Mouse (Mus musculus): ENCODE measurements around the gene AU041133.
"Not testable (repeated sequence)": the region's sequence is repeated elsewhere in the genome, so short reads cannot be mapped to it uniquely, and the experiment has no call there.

The AU041133 gene

GRCm38 (mm10) chr10:82127850-82128401, at the start of gene AU041133:
TSS of gene AU041133 (plus strand) at chr10:82128013.
- peak; percentile 91 for DNase-seq

GRCm38 (mm10) chr10:82082728-82083621, 44.8 kb upstream of the AU041133 start, which contains the start of gene BC024063:
TSS of gene BC024063 (plus strand) at chr10:82083353.
- peak; percentile 83 for DNase-seq

DNA sequence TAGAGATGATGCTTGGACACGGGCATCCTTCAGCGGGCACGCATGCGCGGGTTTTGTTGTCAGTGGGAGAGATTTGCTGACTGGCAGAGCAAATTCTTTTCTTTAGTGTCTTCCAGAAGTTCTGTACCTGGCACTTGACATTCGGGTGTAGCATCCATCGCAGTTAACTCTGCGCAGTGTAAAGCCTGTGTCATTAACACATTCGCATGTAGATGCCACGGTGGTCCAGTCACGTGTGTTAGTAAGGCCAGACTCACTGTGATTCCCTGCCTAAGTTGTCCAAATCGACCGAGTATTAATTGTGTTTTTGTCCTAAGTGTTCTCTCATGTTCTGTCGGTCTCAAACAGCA, 44.2 kb upstream of the AU041133 start:
- not testable (repeated sequence) for DNase-seq

DNA sequence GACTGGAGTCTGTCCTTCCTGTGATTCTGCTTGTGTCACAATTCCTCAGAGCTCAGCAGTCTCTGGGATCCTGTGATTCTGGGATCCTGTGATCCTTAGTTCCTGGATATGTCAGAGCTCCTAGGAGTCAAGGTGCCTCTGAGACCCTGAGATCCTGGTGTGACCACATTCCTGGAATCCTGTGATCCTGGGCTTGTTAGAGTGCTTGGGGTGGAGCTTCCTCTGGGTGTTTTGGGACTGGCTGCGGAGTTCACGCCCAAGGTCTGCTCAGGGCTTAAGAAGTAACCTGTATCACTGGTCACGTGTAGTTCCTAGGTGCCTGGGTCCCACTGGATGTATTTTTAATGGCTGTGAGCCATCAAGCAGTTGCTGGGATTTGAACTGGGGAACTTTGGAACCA, 10.6 kb upstream of the AU041133 start:
- DNase-seq: no peak

DNA sequence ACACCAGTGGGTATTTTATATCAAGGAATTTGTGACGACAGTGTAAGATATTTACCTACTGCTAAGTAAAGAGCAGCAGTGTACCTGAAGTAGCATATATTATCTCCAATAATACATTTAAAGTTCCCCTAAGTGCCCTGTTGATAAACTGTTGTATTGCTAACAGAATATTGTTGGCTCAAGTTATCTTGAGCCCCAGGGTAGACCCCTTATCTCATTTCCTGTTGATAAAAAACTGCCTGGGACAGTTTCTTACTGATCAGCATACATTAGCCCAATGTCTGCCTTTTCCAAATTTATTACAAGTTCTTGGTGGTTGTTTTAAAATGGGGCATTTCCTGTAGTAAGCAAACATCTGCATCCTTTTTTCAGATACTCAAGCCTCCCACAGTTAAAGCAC, 17.5 kb downstream of the AU041133 start:
- DNase-seq: no peak

DNA sequence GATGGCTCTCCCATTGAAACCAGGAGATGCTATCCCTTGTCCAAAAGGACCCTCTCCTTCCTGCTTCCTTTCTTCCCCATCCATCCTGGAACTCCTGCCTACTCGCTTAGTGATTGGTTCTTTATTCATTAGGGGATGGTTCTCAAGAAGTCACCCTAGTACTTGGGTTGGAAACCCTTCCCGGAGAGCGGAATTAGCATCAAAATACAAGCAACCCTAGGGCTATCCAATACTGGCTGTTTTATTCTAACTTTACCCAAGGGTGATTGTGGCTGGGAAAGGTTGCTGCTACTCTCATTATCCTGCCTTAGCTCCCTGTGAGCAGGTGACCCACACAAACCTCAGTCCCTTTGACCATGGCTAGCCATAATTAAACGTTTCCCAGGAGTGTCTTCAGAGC, 19.8 kb downstream of the AU041133 start:
- no peak for DNase-seq

GRCm38 (mm10) chr10:82167777-82168176, 40.0 kb downstream of the AU041133 start:
- DNase-seq: no peak

DNA sequence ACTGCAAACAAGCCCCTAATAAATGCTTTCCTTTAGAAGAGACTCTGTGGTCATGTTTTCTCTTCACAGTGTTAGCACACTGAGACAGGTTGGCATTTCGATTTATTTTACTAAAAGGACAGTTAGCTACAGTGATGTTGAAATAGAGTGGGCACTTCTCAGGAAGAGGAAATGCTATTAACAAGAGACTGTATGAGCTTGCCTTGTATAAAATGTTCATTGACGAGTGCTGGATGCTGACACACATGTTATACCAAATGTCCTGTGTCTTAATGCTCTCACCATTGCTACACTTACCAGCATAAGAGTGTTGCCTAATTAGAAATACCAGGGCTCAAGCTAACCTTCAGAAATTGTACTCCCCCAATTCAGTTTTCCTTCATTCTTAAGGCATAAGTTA, 42.0 kb downstream of the AU041133 start:
- no peak for DNase-seq

DNA sequence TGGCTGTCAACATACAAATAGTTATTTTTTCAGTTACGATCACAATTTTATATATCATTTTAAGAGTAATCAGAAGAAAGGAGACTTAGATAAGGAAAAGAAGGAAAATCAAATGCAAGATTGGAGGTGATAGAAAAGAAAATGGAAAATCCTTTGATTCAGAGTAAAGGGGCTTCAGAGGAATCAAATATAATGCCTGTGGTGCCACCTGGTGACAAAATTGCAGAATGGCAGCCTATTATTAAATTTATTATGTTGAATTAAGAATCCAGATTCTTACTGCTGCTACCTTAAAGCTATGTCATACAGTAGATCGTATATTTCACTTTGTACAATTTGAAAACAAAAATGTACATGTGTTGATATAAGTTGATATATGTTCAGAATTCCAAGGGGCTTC, 43.0 kb downstream of the AU041133 start:
- no peak for DNase-seq

- peak; percentile 91 for DNase-seq
Observed at GRCm38 (mm10) chr10:82178257-82179064, 50.6 kb downstream of the AU041133 start.

Measured in cerebellum, adult 11-12 months (tissue).